Mouse (Mus musculus) erythroblast, adult 5-6 weeks (primary cell): Measurements from ENCODE around the gene Sgk1. TPM values are rescaled to one million over a fixed set of nuclear protein-coding genes. Genes with fewer than 3 reads are reported as not detected.

Source experiments
- ATAC-seq: replicated peaks from 2 replicates; pipeline ENCODE4 v1.8.0; 2016; ENCODE audit warnings: moderate number of reproducible peaks, mild to moderate bottlenecking, moderate TSS enrichment, inconsistent platforms; ENCODE audit not compliant: poor library complexity, low FRiP score, severe bottlenecking
- total RNA-seq, 2 experiments: library from RNA; stranded (forward) in 1 of 2; stranded (reverse) in 1 of 2; fragments of 150-400 nt in 1 of 2; fragments of 200-764, 138-1000 nt in 1 of 2; gene quantifications; 2 replicates each; pipeline versions ENCODE4 v1.2.3 to v1.2.4; 2015 to 2017; ENCODE audit warnings: low replicate concordance in 2 of 2

Gene Sgk1
- total RNA-seq (2015; ENCODE audit: low replicate concordance): 2.1 and 6.9 TPM in 2 replicates
- total RNA-seq (2017; ENCODE audit: low replicate concordance): 5.3 and 7.2 TPM in 2 replicates

DNA sequence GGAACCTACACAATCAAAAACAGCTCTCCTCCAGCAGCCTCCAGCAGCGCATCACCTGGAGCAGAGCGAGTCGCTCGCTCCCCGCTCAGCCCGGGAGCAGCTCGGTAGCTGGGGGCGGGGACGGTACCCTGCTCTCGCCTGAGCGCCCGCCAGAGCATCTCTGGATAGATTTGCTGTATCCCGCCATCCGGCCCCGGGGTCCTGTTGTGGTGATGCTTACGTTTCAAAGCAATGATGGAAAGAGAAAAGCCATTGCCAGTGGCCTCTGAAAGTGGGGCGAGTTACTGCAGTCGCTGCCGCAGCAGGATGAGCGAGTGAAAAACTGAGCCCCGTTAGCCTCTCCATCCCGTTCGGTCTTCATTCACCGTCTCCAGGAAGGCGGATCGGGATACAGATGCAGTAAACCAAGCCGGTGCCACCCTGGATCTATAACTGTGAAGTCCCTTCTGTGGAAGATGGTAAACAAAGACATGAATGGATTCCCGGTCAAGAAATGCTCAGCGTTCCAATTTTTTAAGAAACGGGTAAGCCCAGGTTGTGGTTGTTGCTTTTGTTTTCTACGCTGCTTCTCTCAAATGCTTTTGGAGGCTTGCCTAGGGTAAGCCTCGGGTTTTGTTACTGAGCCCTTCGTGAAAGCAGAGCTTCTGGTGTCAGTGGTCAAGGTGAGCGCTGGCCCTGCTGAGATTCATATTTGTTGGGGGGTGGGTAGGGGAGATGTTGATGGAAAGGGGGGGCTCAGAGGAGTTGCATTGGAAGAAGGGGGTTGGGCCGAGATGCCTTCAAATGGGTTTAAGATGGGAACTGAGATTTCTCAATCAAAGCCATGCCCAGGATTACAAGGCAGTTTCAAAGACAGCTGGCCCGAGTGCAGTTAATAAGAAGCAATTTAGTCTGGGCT is at the start of gene Sgk1:
TSS of gene Sgk1 (plus strand) at position 1 of the 898 bp plus-strand sequence.
- ATAC-seq: no peak

DNA sequence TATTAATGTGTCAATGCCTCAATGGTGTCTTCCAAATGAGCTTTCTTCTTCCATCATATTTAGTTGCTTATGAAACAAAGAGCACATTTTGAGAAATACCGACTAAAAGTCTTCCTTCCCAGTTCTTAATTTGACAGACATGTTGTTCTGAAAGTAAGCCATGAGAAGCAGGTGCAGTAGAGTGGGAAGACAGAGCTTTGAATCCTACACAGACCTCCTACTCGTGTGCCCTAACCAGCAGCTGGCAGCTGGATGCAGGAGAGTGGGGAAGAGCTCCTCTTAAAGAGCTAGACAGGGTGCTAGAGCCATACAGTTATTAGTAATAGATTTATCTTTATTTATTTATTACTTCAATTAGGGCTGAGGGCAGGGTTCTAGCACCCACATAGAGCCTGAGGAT is 49.7 kb upstream of the Sgk1 start:
- no peak for ATAC-seq

DNA sequence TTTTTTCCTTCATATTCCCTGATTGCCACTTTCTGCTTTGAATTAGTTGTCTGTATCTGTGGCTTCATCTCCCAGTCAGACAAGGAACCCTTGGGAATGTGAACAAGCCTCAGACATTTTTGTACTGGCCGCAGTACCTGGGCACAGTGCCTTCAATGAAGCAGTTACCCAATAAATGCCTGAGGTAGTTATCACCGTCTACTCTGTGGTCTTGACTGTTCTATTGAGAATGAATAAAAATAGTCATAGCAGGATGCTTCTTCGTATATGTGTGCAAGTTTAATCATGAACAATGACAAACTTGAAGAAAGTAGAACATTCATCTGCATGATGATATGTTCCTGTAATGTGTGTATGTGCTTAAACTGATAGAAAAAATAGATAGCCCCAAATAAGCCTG is 48.2 kb upstream of the Sgk1 start:
- no peak for ATAC-seq

DNA sequence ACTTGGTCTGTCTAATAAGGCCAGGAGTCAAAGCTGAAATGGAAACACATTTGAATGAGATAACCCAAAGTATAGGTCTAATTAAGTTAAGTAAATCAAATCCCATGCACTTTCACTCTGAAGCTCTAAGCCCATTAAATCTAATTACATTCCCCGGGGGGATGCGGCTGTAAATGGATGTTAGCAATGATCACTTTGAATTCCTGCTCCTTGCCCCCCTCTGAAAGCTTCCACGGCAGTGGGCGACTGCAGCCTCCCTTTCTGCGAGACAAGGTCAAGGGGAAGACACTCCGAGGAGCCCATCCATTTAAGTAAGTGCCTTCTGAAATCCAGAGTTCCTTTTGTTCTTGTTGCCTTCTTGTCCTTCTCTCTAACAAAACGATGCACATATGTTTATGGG is 46.9 kb upstream of the Sgk1 start:
- ATAC-seq: no peak

DNA sequence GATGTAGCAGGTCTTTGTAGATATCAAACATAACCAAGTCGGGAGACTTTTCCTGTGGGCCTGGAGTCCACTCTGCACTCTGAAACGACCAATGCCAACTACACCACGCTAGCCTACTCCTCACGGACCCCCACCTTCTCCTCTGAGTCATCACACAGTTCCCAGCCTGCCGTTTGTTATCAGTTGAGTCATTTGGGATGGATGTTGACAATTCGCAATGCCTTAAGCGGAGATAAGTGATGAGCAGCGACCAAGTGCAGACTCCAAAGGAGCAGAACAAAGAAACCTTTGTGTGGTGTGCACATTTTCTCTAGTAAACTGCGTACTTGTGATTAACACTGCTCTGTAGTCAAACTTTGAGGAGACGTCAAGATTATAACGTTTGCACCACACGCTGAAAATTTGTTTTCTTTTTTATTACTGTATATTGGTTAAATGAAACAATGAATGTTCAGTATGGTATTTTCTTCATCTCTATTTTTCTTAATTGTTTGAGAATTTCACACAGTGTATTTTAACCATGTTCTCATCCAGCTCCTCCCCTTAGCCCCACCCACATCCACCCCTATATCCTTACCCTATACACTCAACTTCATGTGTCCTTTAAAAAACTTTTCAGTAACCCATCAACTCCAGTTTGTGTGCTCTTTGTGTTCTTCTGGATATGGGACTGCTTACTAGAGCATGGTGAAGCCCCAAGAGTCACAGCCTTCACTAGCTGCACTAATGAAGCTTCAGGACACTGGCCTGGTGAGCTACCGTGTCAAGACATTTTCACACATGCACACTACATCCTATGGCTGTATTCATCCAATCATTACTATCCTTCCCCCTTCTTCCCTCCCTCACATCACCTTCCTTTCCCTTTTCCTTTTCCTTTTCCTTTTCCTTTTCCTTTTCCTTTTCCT is 42.5 kb upstream of the Sgk1 start:
- no peak for ATAC-seq

DNA sequence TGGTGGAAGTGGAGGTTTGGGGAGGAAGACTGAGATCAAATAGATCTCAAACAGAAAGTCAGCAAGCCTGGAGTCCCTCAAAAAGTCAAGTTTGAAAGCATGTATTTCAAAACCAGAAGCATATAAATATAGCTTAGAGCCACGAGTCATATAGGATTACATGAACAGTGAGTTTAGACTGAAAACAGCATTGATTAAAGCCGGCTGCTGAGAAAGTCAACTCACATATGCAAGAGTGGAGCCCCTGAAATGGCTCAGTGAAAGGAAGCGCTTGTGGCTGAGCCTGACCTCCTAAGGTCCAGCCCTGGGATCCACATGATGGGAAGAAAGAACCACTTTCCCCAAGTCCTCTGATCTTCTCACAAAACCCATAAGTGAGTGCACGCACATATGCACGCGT is 38.7 kb upstream of the Sgk1 start:
- ATAC-seq: no peak

DNA sequence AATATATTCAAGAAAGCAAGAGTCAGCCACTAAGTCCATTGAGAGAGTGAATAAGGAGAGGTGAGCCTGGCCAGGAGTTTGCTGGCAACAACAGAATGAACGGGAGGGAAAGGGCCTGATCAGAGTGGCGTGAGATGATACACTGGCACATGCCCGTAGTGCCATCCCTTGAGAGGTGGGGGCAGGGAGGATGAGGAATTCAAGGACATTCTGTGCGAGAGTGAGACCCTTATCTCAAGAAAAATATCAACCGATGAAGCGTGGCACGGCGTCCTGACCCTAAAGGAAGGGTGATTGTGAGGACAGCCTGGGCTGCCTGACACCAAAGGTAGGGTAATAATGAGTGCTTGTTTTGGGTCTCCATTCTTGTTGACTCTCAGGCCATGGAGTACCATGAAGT is 38.1 kb upstream of the Sgk1 start:
- ATAC-seq: no peak

DNA sequence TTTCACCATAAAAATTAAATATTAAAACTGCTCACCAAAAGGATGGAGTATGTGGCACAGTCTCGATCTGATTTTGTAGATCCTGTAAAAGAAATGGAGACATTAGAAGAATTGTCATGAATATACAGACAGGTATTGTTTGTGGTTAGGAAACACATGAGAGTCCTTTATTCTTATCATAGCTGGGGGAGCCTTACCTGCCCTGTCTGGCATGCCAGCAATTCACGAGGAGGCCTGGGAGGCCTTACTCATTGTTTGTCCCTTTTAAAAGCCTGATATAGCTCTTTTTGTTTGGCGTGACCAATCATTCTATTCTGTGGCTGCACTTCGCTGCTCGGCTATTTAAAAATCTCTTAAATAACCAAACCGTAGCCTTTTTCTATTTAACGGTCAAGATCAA is 37.6 kb upstream of the Sgk1 start:
- no peak for ATAC-seq

DNA sequence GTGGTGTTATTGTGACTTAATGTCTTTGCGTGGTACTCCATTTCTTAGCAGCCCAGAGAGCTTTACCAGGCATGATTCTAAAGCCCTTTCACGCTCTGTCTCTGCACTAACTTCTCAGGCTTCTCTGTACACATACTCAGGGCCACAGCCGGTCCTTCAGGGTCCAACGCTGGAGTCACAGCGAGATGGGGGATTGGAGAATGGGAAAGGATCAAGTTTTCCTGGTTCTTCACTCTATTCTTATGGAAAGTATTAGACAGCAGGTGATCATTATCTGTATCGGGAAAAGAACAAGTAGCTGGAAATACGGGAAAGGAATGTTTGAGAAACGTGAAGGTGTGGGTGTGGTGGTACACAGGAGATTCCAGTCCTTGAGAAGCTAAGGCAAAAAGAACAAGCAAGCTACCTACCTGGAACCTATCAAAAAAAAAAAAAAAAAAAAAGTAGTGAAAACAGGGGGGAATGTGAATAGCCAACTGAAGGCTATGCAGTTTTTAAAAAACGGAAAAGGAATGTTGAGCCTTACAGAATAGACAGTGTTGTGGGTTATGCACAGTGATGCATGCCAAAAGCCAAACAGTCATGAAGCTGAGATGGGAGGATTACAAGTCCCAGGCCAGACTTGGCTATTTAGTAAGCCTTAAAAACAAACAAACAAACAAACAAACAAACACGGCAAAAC is 36.2 kb upstream of the Sgk1 start:
- ATAC-seq: no peak

DNA sequence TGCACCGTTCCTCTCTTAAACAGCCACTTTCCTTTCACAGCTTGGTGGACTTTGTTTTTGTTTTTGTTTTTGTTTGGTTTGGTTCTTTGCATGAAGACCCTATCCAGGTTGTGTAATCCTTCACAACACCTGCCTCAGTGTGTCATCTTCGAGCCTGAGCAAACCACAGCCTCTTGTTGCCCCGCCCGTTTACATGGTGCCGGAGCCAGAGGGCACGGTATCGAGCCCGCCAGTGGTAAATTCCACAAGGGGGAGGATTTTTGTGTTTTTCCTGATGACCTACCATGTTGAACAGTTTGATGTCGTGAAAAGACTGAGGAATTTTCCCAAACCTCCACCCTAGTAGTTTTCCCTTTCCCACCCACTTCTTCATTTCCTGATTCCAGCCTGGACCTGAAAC is 35.6 kb upstream of the Sgk1 start:
- ATAC-seq: no peak

DNA sequence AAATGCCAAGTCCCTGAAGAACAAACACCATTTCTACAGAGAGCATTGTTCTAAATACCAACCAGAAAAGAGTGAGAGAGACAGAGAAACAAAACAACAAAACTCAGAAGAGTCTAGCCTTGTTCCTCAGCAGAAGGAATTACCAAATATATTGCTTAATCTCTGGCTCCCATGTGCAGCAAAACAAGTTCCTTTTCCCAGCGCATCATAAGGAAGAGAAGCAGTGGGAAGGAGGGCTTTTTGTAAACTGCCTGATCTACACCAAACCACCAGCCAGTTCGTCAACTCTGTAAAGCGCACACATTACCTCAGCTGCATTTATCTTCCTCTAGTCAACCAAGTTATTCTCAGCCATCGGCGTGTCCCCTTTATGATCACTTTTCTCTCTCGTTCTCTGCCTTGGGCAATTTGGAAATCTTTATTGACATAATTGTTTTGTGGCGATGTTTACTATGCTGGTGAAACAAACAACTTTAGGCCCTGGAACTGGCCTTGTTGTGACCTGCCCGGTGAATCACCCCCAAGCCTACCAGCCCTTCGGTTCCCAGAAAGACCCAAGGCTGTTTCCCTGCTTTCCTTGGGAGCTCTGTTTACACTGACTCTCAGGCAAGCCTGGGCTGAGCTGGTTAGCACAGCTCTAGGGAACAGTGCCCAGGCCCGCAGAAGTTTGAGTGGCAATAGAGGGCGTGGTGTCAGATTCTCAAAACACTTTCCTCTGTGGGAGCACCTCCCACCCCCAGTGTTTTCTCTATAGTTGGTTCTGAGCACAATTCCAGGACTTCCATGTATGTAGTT is 34.8 kb upstream of the Sgk1 start:
- ATAC-seq: no peak

DNA sequence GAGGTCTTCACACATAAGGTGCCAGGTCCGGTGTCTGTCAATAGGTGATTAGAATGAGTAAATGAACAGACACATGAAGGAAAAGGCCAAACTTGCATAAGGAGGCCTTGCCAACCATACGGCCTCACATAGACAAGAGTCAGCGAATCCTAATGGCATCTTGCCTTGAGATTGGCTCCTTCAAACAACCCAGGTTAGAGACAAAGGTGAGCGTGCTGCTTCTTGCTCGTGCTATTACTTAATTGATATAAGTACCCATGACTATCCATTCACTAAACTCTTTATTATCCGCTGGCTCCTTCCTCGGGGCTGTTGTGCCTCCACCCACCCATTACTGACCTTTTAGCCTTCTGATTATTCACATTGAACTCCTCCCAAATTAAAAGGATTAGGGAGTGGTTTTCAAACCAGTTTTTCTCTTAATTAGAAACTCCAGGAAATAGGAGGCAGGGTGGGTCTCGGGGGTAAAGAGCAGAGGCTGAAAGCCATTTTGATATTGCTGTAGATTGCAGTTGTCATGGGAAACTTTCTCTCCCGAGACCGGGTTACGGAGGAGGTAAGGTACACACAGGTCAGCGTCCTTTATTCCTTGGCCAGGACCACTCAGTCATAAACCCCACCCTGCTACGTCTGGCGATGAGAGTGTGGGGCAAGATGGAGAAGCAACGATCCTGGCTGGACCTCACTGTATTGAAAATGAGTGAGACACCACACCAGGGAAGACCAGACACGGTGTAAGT is 33.9 kb upstream of the Sgk1 start:
- no peak for ATAC-seq

DNA sequence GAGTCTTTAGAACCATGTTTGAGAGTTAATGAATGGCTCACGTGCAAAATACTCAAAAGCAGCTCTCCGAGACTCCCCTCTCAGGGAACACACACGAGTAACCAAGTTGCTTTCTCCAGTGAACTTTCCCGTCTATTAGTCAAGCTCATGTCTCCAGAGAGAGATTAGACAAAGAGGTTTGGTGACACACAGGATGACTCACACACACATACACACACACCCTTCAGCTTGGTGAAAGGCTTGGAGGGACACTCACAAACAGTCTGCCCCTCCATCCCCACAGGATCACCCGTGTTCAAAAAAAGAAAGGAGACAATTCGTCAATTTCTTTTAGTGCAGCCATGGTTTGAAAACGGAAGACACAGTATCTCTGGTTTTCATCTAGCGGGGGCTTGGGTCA is 32.7 kb upstream of the Sgk1 start:
- ATAC-seq: no peak

DNA sequence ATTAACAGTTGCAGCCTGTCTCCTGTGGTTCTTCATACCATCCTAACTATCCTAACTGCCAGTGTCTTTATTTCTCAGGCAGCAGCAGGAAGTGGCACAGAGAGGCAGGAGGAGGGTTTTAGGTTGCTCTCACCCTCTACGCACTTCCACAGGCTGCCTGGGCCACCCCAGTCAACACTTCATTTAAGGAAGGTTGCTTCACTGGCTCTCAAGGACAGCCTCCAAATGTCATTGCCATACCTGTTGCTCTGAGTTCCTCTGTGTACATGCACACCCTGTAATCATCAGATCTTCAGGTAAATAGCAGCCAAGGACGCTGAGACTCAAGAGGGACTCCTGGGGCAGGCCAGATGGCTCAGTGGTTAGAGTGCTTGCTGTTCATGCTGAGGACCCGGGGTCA is 31.7 kb upstream of the Sgk1 start:
- no peak for ATAC-seq

DNA sequence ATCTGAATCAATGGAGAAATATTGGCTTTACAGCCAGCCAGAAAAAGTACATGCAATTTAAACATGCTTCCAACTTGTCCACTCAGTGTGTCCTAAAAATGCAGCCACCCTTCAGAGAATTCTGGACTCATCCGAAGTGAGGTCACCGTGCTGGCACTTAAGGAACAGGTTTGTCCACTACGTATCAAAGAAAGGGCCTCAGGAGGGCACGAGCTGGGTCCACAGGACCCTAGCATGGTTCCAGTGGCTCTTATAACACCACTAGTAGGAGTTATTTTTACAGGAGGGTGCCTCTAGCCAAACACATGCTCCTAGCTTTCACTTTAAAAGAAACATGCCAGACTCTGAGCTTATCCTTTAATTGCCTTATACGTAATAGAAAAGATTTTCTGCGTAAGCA is 28.9 kb upstream of the Sgk1 start:
- ATAC-seq: no peak

DNA sequence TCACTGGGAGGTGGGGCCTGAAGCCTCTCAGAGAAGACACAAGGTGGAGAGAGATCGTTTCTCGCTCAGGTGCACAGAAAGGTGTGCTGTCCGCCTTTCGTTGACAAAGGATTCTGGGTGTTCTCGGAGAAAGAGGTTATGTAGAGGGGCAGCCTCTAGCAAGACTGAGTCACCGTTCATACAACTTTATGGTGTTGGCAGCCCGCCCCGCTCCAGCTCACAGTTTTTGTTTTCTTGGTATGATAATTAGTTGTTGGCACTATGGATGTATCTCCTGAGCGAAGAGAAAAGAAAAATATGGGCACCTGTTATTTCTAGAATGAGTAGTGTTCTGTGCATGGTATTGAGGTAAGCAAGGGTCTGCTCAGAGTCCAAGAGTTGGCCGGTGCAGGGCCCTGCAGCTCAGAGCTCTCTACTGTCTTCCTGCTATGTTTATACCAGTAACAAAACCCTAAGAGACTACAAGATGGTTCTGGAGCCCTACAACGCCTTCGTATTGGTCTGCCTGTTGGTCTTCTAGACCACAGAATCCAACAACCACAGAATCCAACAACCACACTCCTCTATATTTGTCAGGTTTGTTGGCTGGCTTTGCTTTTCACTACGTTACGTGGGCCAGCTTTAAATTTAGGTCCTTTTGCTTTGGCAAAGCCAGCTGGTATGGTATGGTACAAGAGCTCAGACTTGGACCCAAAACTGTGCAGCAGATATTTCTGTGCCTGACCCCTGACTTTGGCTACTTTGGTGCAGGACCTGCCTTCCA is 28.2 kb upstream of the Sgk1 start:
- no peak for ATAC-seq

DNA sequence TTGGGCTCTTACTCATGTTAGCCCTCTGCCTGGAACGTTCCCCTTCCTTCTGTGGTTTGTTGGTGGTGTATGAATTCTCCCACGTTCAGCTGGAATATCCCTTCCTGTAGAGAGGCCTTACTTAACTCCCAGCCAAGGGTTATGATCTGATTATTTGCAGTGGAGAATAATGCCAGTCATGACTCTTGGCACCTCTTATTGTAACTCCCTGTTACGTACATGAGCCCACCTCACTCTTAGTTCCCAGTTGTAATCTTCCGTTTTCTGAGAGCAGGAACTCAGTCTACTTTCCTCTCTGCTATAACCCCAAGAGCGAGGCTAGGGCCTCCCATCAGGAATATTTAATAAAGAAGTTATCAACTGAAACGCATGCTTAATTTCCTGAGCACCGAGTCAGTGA is 26.6 kb upstream of the Sgk1 start:
- ATAC-seq: no peak

DNA sequence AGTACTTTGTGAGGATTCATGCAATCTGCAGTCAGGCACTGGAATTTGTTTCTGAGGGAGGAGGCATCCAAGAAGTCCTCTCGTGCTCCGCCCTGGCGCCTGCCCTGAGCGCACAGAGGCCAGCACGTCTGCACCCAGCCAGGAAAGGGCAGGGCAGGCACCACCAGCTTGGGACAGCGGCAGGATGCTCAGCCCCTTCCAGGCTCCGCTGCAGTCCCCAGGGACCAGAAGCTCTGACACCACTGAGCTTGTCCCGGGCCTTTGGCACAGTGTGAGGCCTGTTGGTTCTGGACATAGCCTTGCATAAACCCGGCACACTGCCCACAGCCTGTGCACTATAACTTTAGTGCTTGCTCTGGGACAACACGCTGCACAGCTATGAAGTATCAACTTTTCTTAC is 24.3 kb upstream of the Sgk1 start:
- no peak for ATAC-seq
